Mouse (Mus musculus): ENCODE data around the gene Mrpl24. TPM values are rescaled to one million over a fixed set of nuclear protein-coding genes. Genes with fewer than 3 reads are reported as not detected.

The Mrpl24 gene
- polyA plus RNA-seq, 1 experiment: 69.7 TPM

- Histone ChIP-seq H3K79me2 (ENCODE audit: control insufficient read depth, insufficient read depth) (no peaks in the 10 kb centered on the region), H3K79me3 (ENCODE audit: low read depth) (no peaks in the 10 kb centered on the region), H3ac (ENCODE audit: control insufficient read depth, insufficient read length, low read depth) (peak overlapping the region; percentile 31), H3K4me3 (ENCODE audit: insufficient read depth, poor library complexity, severe bottlenecking) (no peak overlapping the region), H3K27me3 (ENCODE audit: control insufficient read depth, insufficient read depth, insufficient read length) (no peaks in the 10 kb centered on the region), H3K36me3 (ENCODE audit: control insufficient read depth, insufficient read depth) (no peaks in the 10 kb centered on the region)
- TF ChIP-seq MYOD1 (IDR thresholded peaks at IDR 0.05; ENCODE audit: control insufficient read depth, insufficient read length, low read depth) (no peak), CTCF (IDR thresholded peaks at IDR 0.05; ENCODE audit: control insufficient read depth, insufficient read depth, insufficient read length) (peak; percentile 67), USF1 (IDR thresholded peaks at IDR 0.05; ENCODE audit: low read depth) (no peak)
Measured at GRCm38 (mm10) chr3:87960586-87961191, 41.4 kb downstream of the Mrpl24 start.

GRCm38 (mm10) chr3:87970184-87970938 lies 51.1 kb downstream of the Mrpl24 start:
- Histone ChIP-seq H3K36me3 (ENCODE audit: control insufficient read depth, insufficient read depth) (peaks cover 24% of the 10 kb centered on the region), H3K79me2 (ENCODE audit: control insufficient read depth, insufficient read depth) (peaks cover 45% of the 10 kb centered on the region), H3ac (ENCODE audit: control insufficient read depth, insufficient read length, low read depth) (peak overlapping the region; percentile 76), H3K27me3 (ENCODE audit: control insufficient read depth, insufficient read depth, insufficient read length) (no peaks in the 10 kb centered on the region), H3K4me3 (ENCODE audit: insufficient read depth, poor library complexity, severe bottlenecking) (peak overlapping the region; percentile 72), H3K79me3 (ENCODE audit: low read depth) (peaks cover 42% of the 10 kb centered on the region)
- TF ChIP-seq CTCF (IDR thresholded peaks at IDR 0.05; ENCODE audit: control insufficient read depth, insufficient read depth, insufficient read length): no peak
- TF ChIP-seq USF1 (IDR thresholded peaks at IDR 0.05; ENCODE audit: low read depth): no peak
- TF ChIP-seq CEBPB (IDR thresholded peaks at IDR 0.05; ENCODE audit: low read depth): no peak
- no peak for TF ChIP-seq MYOD1 (IDR thresholded peaks at IDR 0.05; ENCODE audit: control insufficient read depth, insufficient read length, low read depth)
- TF ChIP-seq FOSL1 (IDR thresholded peaks at IDR 0.05; ENCODE audit: insufficient read depth, low read length, poor library complexity, severe bottlenecking): no peak
- no peak for TF ChIP-seq MYOG (IDR thresholded peaks at IDR 0.05; ENCODE audit: control insufficient read depth, extremely low read depth, insufficient read length)
- no peak for TF ChIP-seq MAX (IDR thresholded peaks at IDR 0.05)

GRCm38 (mm10) chr3:87970939-87971488 lies 51.7 kb downstream of the Mrpl24 start, which contains the start of gene Nes:
Gene Nes, plus strand, starts transcription at chr3:87971078.
- TF ChIP-seq MYOG (IDR thresholded peaks at IDR 0.05; ENCODE audit: control insufficient read depth, extremely low read depth, insufficient read length) (no peak), MAX (IDR thresholded peaks at IDR 0.05) (peak; percentile 44)
- H3K79me3 ChIP-seq (ENCODE audit: low read depth): peaks cover 45% of the 10 kb centered on the region

GRCm38 (mm10) chr3:87971489-87972202 lies 52.3 kb downstream of the Mrpl24 start:
- Histone ChIP-seq H3K4me3 (ENCODE audit: insufficient read depth, poor library complexity, severe bottlenecking) (peak overlapping the region; percentile 72), H3K36me3 (ENCODE audit: control insufficient read depth, insufficient read depth) (peaks cover 36% of the 10 kb centered on the region), H3K79me3 (ENCODE audit: low read depth) (peaks cover 46% of the 10 kb centered on the region), H3ac (ENCODE audit: control insufficient read depth, insufficient read length, low read depth) (peak overlapping the region; percentile 85), H3K79me2 (ENCODE audit: control insufficient read depth, insufficient read depth) (peaks cover 56% of the 10 kb centered on the region), H3K27me3 (ENCODE audit: control insufficient read depth, insufficient read depth, insufficient read length) (no peaks in the 10 kb centered on the region)
- TF ChIP-seq USF1 (IDR thresholded peaks at IDR 0.05; ENCODE audit: low read depth) (no peak), MYOD1 (IDR thresholded peaks at IDR 0.05; ENCODE audit: control insufficient read depth, insufficient read length, low read depth) (no peak), CTCF (IDR thresholded peaks at IDR 0.05; ENCODE audit: control insufficient read depth, insufficient read depth, insufficient read length) (no peak), MYOG (IDR thresholded peaks at IDR 0.05; ENCODE audit: control insufficient read depth, extremely low read depth, insufficient read length) (no peak), CEBPB (IDR thresholded peaks at IDR 0.05; ENCODE audit: low read depth) (no peak), MAX (IDR thresholded peaks at IDR 0.05) (no peak), FOSL1 (IDR thresholded peaks at IDR 0.05; ENCODE audit: insufficient read depth, low read length, poor library complexity, severe bottlenecking) (no peak)

More at GRCm38 (mm10) chr3:87970939-87971488, 51.7 kb downstream of the Mrpl24 start, which contains the start of gene Nes:
- peaks cover 30% of the 10 kb centered on the region for H3K36me3 ChIP-seq (ENCODE audit: control insufficient read depth, insufficient read depth)
- no peaks in the 10 kb centered on the region for H3K27me3 ChIP-seq (ENCODE audit: control insufficient read depth, insufficient read depth, insufficient read length)
- H3ac ChIP-seq (ENCODE audit: control insufficient read depth, insufficient read length, low read depth): peak within 1 kb of the TSS; percentile 85
- peak within 1 kb of the TSS; percentile 72 for H3K4me3 ChIP-seq (ENCODE audit: insufficient read depth, poor library complexity, severe bottlenecking)
- peaks cover 51% of the 10 kb centered on the region for H3K79me2 ChIP-seq (ENCODE audit: control insufficient read depth, insufficient read depth)

- TF ChIP-seq MYOD1 (IDR thresholded peaks at IDR 0.05; ENCODE audit: control insufficient read depth, insufficient read length, low read depth) (peak; percentile 76), FOSL1 (IDR thresholded peaks at IDR 0.05; ENCODE audit: insufficient read depth, low read length, poor library complexity, severe bottlenecking) (no peak)
- H3ac ChIP-seq (ENCODE audit: control insufficient read depth, insufficient read length, low read depth): peak overlapping the region; percentile 85
- peaks cover 48% of the 10 kb centered on the region for H3K79me3 ChIP-seq (ENCODE audit: low read depth)
- H3K79me2 ChIP-seq (ENCODE audit: control insufficient read depth, insufficient read depth): peaks cover 57% of the 10 kb centered on the region
- peak overlapping the region; percentile 72 for H3K4me3 ChIP-seq (ENCODE audit: insufficient read depth, poor library complexity, severe bottlenecking)
- peaks cover 42% of the 10 kb centered on the region for H3K36me3 ChIP-seq (ENCODE audit: control insufficient read depth, insufficient read depth)
- no peaks in the 10 kb centered on the region for H3K27me3 ChIP-seq (ENCODE audit: control insufficient read depth, insufficient read depth, insufficient read length)
Measured at GRCm38 (mm10) chr3:87972203-87972664, 52.9 kb downstream of the Mrpl24 start.

Measured in C2C12 (cell line).